Mouse (Mus musculus) lung, postnatal 10 days (tissue): Measurements from ENCODE around the gene Zmym3.
A peak's percentile ranks its signal among the peaks of the same experiment; 100 is the strongest.

ENCODE experiments used
- DNase-seq: peaks from one replicate; pipeline ENCODE4 v3.0.0; 2021

Gene Zmym3

DNA sequence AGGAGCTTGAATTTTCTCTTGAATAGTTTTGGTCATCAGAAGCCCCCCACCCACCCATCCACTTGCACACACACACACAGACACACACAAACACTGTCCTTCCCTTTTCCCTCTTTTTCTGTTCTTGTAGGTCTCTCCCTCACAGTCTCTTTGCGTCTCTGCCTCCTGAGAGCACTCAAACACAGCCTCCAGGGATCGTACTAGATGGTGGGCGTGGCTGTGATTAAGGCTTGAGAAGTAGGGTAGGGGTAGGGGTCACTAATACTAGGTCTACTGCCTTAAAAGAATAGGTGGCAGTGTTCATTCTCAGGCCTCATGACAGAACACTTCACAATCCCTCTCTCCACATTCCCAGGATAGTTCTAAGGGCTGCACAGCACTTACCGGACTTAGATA lies at the start of gene Zmym3:
Gene Zmym3 (minus strand): TSS at position 150 of the 396 bp plus-strand sequence.
- peak; percentile 3 for DNase-seq

GRCm38 (mm10) chrX:101451591-101451990 lies 30.9 kb upstream of the Zmym3 start:
- DNase-seq = no peak

DNA sequence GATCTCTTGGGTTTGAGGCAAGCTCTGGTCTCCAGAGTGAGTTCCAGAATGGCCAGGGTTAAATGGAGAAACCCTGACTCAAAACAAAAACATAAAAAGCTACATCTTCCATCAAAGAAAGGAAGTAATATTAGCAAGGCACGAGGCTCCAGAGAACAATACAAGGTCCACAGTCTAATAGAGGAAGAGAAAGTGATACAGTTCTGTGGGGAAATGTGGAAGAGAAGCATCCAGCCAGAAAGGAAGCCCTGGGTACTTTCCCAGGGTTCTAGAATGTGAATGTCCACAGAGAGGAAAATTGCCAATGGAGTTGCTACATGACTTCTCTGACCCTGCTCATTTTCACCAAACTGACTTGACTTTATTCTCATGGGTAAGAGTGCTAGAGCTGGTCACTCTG lies 30.5 kb upstream of the Zmym3 start:
- no peak for DNase-seq

DNA sequence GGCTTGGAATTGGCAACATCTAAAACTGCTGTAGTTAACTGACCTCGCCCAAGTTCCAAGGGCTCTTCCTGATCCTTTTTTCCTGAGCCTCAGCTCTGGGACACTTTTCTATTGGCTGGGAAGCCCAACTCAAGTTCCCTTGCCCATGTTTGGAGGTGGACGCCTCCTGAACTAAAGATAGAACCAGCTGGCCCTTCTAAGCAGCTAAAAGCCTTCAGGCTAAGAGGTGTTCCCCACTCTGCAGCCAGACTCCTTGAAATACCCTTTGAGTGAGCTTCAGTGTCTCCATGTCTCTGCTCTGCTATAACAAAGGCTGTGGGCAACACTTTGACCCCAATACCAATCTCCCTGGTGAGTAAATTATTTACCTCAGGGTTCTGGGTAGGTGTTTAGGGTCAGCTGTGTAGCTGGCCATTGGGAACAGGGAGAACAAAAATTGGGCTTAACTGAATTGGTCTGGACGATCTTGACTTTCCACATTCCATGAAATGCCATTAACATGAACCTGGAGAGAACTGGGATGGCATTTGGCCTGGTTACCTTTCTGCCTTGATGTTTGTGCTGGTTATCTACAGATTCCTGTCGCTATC lies 28.3 kb upstream of the Zmym3 start, which contains the start of gene Itgb1bp2:
Gene Itgb1bp2 (plus strand): TSS at position 203 of the 590 bp plus-strand sequence.
- DNase-seq = peak; percentile 2

GRCm38 (mm10) chrX:101429976-101430375 lies 9.3 kb upstream of the Zmym3 start:
- no peak for DNase-seq

GRCm38 (mm10) chrX:101429142-101429949 lies 8.7 kb upstream of the Zmym3 start, which contains the start of gene Nono:
Gene Nono (plus strand): TSS chrX:101429318.
- DNase-seq = peak; percentile 93

- DNase-seq = no peak
These were observed 8.1 kb upstream of the Zmym3 start for GRCm38 (mm10) chrX:101428785-101429141.

DNA sequence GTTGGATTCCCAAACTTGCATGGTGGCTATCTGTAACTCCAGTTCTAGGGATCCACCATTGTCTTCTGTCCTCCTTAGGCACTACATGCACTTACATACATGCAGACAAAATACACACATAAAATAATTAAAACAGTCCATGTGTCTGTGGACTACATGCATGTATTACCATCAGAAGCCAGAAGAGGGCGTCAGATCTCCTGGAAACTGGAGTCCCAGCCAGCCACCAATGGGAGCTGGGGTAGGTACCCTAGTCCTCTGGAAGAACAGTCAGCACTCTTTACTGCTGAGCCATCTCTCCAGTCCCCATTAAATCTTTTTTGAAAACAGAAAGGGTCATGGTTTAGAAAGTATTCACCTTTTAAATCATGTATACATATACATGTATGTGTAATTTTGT lies 7.1 kb upstream of the Zmym3 start:
- peak; percentile 35 for DNase-seq

- DNase-seq = no peak
These were observed 2.8 kb upstream of the Zmym3 start for GRCm38 (mm10) chrX:101423462-101423861.

DNA sequence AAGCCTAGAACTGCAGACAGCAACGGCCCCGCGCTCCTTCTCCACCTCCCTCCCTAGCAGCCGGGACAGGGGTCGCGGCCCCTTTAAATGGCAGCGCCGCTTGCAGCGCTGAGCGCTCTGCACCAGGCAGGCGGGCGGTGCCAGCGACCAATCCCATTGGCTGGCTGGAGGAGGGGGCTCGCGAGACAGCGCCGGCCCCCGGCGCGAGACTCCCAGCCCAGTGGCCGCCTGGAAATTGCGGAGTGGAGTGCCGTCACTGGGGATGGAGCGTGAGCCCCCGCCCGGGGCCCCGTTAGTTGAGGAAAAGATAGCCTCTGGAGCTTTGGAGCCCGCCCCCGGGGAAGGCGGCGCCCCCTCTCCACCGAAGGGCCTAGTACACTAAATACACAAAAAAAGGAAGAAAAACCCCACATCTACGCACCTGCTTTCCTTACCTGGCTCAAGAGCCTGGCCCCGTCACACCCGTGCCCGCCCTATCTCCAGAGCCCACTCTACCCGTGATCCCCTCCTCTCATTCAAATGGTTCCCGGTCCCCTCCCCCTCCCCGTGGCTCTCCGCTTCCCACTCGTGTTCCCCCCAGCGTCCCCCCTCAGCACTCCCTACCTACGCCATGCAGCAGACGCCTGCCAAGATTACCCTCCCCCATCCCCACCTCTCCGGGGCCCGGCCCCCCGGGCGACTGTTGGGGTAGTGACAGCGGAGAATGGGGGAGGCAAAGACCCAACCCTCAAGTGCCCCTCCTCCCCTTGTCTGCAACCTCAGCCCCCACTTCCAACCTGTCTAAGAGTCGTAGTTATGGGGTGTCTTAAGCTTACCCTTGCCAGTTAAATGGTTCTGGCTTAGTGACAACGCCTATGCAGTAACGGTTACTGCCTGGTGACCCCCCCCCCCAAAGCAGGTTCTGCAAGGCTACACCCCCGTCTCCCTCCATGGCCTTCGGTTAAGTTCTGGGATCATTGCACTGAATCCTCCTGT lies 637 bp downstream of the Zmym3 start:
- peak; percentile 92 for DNase-seq

GRCm38 (mm10) chrX:101418946-101419724 lies 1.5 kb downstream of the Zmym3 start:
- DNase-seq = peak; percentile 80

- DNase-seq = no peak
These were observed 24.2 kb downstream of the Zmym3 start for GRCm38 (mm10) chrX:101396459-101396858.

DNA sequence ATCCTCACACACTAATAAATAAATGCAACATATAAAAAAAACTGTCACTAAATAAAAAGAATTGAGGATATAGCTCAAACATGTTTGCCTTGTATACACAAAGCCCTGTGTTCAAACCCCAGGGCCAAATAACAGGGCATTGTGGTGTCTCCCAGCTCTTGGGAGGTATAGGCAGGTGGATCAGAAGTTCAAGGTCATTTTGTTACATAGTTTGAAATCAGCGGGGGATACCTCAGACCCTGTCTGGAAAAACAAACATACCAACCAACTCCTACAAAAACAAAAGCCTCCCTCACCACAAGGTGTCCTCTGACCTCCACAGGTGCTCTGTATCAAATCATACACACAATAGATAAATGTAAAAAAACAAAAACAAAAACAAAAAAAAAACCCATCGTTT lies 26.3 kb downstream of the Zmym3 start:
- no peak for DNase-seq

GRCm38 (mm10) chrX:101388866-101389537 lies 31.6 kb downstream of the Zmym3 start:
- DNase-seq = no peak

DNA sequence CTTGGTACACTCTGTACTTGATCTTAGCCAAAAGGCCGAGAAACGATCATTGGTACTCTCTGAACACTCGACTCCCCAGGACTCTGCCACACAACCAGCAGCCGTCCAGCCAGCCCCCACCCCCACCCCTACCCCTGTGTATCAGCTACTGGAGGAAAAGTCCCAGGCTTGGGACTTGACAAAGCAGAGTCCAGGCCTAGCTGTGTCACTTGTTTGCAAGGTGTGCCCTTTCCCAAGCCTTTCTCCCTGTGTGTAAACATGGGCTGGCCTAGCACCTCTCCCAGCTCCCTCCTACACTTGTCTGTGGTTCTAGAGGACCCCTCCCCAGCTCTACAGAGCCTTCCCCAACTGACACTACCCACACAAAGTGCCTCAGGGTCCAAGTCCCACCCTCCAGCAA lies 34.4 kb downstream of the Zmym3 start:
- no peak for DNase-seq

GRCm38 (mm10) chrX:101384439-101385137 lies 36.1 kb downstream of the Zmym3 start:
- DNase-seq = no peak

- DNase-seq = no peak
These were observed 37.2 kb downstream of the Zmym3 start for GRCm38 (mm10) chrX:101383455-101383854.

DNA sequence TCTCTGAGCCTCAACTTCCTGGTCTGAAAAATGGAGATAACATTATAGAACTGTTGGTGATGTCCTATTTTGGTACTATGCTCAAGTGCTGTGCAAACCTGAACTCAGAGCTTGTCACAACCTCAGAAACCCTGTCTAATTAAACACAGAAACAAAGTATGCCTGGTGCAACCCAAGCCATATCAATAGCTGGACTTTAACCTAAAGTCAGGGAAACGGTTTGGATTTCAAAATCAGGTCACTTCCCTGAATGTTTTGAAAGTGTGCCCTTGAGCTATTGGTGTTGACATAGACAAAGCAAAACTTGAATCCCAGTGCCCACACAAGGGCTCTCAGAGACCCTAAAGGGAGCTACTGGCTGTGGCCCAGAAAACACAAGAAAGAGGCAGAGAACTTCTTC lies 40.9 kb downstream of the Zmym3 start:
- DNase-seq = peak; percentile 2

GRCm38 (mm10) chrX:101377076-101377475 lies 43.6 kb downstream of the Zmym3 start:
- DNase-seq = peak; percentile 1

DNA sequence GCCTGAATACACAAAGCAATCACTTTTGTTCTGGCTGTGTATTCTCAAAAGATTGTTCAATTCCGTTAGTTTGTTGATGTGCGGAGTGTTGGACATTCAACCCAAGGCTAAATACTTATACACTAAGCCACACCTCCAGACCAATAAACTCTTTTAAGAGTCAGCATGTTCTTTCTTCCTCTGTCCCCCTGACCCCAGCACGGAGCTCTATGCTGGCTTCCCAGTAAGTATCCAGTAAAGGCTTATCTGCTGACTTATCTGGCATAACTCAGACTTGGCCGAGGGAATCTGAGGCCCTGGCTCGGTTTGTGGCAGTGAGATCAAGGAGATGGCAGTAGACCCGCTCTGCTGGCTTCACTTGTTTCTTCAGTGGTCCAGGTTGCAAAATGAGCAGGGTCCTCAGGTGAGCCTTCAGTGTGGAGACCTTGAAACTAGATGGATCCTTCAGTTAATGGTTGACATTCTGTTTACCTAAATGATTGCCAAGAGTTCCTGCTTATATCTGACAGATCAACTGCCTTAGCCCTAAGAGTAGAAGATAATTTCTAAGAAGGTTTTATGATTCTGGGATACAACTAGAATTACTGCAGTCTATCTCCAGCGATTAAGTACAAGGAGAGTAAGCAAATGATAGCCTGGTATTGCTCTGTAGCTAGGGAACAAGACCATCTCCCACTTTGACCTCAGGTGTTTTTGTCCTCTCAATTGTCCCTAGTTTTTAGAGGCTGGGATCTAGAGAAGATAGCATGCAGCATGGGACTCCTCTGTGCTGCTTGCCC lies 44.3 kb downstream of the Zmym3 start, which contains the start of gene Gjb1:
Gene Gjb1 (plus strand): TSS at position 189 of the 779 bp plus-strand sequence.
- no peak for DNase-seq
